Mouse (Mus musculus) ES-Bruce4 (cell line): ENCODE results near the gene Dnajc22.

Source experiments
- CTCF ChIP-seq: IDR thresholded peaks from one replicate; pipeline ENCODE4 v1.8.1; 2011; ENCODE audit warnings: low read depth, low read length
- EP300 ChIP-seq: IDR thresholded peaks from 2 replicates; pipeline ENCODE4 v1.6.1; 2011; ENCODE audit warnings: low read depth, low read length; ENCODE audit not compliant: insufficient read depth
- POLR2A ChIP-seq: IDR thresholded peaks from one replicate; pipeline ENCODE4 v1.8.1; 2011; ENCODE audit warnings: low read length; ENCODE audit not compliant: insufficient read depth

DNA sequence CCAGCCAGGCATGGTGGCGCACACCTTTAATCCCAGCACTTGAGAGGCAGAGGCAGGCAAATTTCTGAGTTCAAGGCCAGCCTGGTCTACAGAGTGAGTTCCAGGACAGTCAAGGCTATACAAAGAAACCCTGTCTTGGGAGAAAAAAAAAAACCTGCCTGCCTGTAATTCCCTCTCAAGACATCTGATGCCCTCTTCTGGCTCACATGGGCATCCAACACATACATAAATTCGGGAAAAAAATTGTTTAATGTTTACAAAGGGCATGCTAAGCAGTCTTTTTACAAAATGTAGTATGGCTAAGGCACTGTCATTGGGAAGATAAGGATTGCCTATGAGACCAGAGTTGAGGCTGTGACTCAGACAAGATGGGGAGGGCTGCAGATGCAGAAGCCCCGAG is 13.2 kb upstream of the Dnajc22 start:
- TF ChIP-seq EP300 (no peak), POLR2A (no peak), CTCF (no peak)
